Mouse (Mus musculus): ENCODE results near the gene Luc7l3. TPM values are rescaled to one million over a fixed set of nuclear protein-coding genes. Genes with fewer than 3 reads are reported as not detected.

Gene Luc7l3
- 100 to 1,000 TPM; 264 to 986 (median 514) TPM for total RNA-seq (2018; cell fraction: chromatin; rRNA removed)
- 10 to 100 TPM; 25.9 to 72.8 (median 42.3) TPM for total RNA-seq (2018; cell fraction: cytosol; rRNA removed)
- total RNA-seq (2018; cell fraction: nucleus; rRNA removed) = 100 to 1,000 TPM; 133 to 444 (median 250) TPM
- 57.8 to 99.2 TPM (median 95.9 TPM) in 3 replicates for polyA plus RNA-seq (2018)

GRCm38 (mm10) chr11:94321931-94322400, at the start of gene Luc7l3:
TSS of gene Luc7l3 (minus strand) at chr11:94321988.
- Histone ChIP-seq H3K79me2 (ENCODE audit: inconsistent target) (peaks cover 44% of the 10 kb centered on the region), H3K4me3 (ENCODE audit: inconsistent target) (peak within 1 kb of the TSS; percentile 90), H3K27ac (peak within 1 kb of the TSS; percentile 78), H3K36me3 (ENCODE audit: inconsistent target) (no peaks in the 10 kb centered on the region)
- under 1% methylated on average over 35 of the region's 36 CpGs for WGBS (ENCODE audit: missing documents)

GRCm38 (mm10) chr11:94370809-94371208, 49.0 kb upstream of the Luc7l3 start:
- Histone ChIP-seq H3K36me3 (ENCODE audit: inconsistent target) (peaks cover 57% of the 10 kb centered on the region), H3K4me3 (ENCODE audit: inconsistent target) (no peak overlapping the region), H3K79me2 (ENCODE audit: inconsistent target) (no peaks in the 10 kb centered on the region), H3K27ac (peak overlapping the region; percentile 75)
- WGBS (ENCODE audit: missing documents) = 0% methylated on average over 5 of the region's 5 CpGs

GRCm38 (mm10) chr11:94369981-94370380, 48.2 kb upstream of the Luc7l3 start:
- no peaks in the 10 kb centered on the region for H3K79me2 ChIP-seq (ENCODE audit: inconsistent target)
- 65% methylated on average over 6 of the region's 6 CpGs for WGBS (ENCODE audit: missing documents)
- H3K4me3 ChIP-seq (ENCODE audit: inconsistent target) = no peak overlapping the region
- peak overlapping the region; percentile 75 for H3K27ac ChIP-seq
- H3K36me3 ChIP-seq (ENCODE audit: inconsistent target) = peaks cover 54% of the 10 kb centered on the region

- H3K4me3 ChIP-seq (ENCODE audit: inconsistent target) = no peak overlapping the region
- no peaks in the 10 kb centered on the region for H3K79me2 ChIP-seq (ENCODE audit: inconsistent target)
- H3K27ac ChIP-seq = no peak overlapping the region
- WGBS (ENCODE audit: missing documents) = 87% methylated on average over 3 of the region's 3 CpGs
- H3K36me3 ChIP-seq (ENCODE audit: inconsistent target) = peaks cover 61% of the 10 kb centered on the region
These were observed 43.6 kb upstream of the Luc7l3 start for GRCm38 (mm10) chr11:94365340-94365739.

DNA sequence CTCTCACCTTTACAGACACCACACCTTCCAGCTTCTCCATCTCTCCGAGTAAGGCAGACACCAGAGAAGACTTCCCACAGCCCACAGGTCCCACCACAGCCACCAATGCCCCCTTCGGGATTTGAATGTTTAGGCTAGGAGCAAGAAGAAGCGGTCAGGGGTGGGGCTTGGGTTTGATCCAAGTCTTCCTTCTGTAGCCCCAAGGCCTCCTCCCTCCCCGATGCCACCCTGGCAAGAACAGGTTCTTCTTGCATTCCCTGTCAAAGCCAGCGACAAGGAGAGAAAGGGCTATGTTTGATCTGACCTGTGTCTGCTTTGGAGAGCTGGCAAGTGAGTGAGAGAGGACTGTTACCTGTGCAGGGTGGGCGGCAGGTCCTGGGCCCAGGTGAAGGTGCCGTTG, 41.9 kb upstream of the Luc7l3 start:
- H3K27ac ChIP-seq = no peak overlapping the region
- no peaks in the 10 kb centered on the region for H3K79me2 ChIP-seq (ENCODE audit: inconsistent target)
- H3K36me3 ChIP-seq (ENCODE audit: inconsistent target) = peaks cover 77% of the 10 kb centered on the region
- H3K4me3 ChIP-seq (ENCODE audit: inconsistent target) = no peak overlapping the region
- WGBS (ENCODE audit: missing documents) = 96% methylated on average over 7 of the region's 7 CpGs

- Histone ChIP-seq H3K79me2 (ENCODE audit: inconsistent target) (no peaks in the 10 kb centered on the region), H3K27ac (no peak overlapping the region), H3K4me3 (ENCODE audit: inconsistent target) (no peak overlapping the region), H3K36me3 (ENCODE audit: inconsistent target) (peaks cover 73% of the 10 kb centered on the region)
- 89% methylated on average over 5 of the region's 5 CpGs for WGBS (ENCODE audit: missing documents)
These were observed 40.3 kb upstream of the Luc7l3 start for GRCm38 (mm10) chr11:94362101-94362500.

DNA sequence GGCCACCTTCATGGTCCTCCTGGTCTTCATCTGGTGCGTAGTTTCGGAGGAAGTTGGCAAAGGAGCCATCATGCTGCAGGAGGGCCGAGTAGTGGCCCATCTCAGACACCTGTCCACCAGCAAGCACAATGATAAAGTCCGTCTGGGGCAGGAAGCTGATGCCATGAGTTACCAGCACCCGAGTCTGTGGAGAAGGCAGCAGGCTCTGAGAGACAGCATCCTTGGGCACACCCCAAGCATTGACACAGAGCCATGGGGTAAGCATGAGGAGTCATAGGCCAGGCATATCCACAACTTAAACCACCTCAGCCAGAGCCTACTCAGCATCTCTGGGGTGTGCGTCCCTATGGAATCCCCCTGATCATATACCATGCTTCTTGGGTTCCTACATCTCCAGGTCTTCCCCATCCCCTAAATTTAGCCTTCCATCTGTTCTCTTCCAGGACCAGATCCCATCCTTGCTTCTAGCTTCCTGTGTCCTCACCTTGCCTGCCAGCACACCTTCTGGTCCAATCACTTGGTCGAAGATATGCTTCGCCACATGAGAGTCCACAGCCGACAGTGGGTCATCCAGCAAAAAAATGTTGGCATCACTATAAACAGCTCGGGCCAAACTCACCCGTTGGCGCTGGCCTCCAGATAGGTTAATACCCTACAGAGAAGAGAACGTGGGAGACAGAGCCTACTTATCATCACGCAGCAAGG, 39.5 kb upstream of the Luc7l3 start:
- Histone ChIP-seq H3K79me2 (ENCODE audit: inconsistent target) (no peaks in the 10 kb centered on the region), H3K27ac (no peak overlapping the region), H3K4me3 (ENCODE audit: inconsistent target) (no peak overlapping the region), H3K36me3 (ENCODE audit: inconsistent target) (peaks cover 78% of the 10 kb centered on the region)
- WGBS (ENCODE audit: missing documents) = 96% methylated on average over 14 of the region's 14 CpGs

DNA sequence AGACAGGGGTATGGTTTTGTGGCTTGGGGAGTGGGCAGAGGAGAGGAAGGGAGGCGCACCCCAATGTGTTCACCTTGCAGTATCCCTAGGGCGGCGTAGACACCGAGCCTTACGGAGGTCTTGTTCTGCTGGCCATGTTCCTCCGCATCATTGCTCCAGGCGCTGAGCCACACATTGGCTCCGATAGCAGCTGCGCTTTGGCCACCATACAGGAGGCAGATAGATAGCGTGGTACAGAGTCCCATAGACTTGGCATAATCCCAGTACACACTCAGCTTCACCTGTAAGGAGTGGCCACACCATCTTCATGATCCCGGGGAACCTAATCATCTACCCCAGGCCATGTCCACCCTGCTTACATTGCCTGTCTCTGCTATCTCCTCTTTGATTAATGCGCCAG, 37.4 kb upstream of the Luc7l3 start:
- no peaks in the 10 kb centered on the region for H3K79me2 ChIP-seq (ENCODE audit: inconsistent target)
- peaks cover 77% of the 10 kb centered on the region for H3K36me3 ChIP-seq (ENCODE audit: inconsistent target)
- no peak overlapping the region for H3K4me3 ChIP-seq (ENCODE audit: inconsistent target)
- H3K27ac ChIP-seq = no peak overlapping the region
- 94% methylated on average over 10 of the region's 12 CpGs for WGBS (ENCODE audit: missing documents)

- 83% methylated on average over 9 of the region's 9 CpGs for WGBS (ENCODE audit: missing documents)
- Histone ChIP-seq H3K36me3 (ENCODE audit: inconsistent target) (peaks cover 51% of the 10 kb centered on the region), H3K4me3 (ENCODE audit: inconsistent target) (no peak overlapping the region), H3K27ac (no peak overlapping the region), H3K79me2 (ENCODE audit: inconsistent target) (no peaks in the 10 kb centered on the region)
These were observed 33.9 kb upstream of the Luc7l3 start for GRCm38 (mm10) chr11:94355521-94356217.

DNA sequence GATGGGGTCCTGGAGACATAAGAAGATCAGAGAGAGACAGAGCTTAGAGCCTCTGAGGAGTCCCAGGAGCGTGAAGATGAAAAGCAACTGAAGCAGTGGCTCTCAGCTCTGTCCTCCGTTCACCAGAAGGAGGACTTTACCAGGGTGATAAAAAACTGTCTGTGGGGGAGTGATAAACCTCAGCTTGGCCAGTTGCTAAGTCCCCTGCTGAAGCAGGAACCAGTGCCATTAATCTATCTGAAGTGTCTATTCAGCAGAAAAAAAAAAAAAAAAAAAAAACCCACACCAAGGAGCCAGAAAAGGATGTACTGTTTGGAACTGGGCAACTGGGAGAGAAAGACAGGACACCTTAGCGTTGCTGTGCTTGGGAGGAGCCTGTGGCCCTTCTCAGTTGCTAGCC, 29.3 kb upstream of the Luc7l3 start:
- 64% methylated on average over 3 of the region's 3 CpGs for WGBS (ENCODE audit: missing documents)
- Histone ChIP-seq H3K4me3 (ENCODE audit: inconsistent target) (no peak overlapping the region), H3K79me2 (ENCODE audit: inconsistent target) (no peaks in the 10 kb centered on the region), H3K36me3 (ENCODE audit: inconsistent target) (peaks cover 34% of the 10 kb centered on the region; the same call in 1 of the 2 replicates), H3K27ac (no peak overlapping the region)

- H3K27ac ChIP-seq = no peak overlapping the region
- no peak overlapping the region for H3K4me3 ChIP-seq (ENCODE audit: inconsistent target)
- 100% methylated on average over 1 of the region's 1 CpGs for WGBS (ENCODE audit: missing documents)
These were observed 28.5 kb upstream of the Luc7l3 start for GRCm38 (mm10) chr11:94350337-94350736.

DNA sequence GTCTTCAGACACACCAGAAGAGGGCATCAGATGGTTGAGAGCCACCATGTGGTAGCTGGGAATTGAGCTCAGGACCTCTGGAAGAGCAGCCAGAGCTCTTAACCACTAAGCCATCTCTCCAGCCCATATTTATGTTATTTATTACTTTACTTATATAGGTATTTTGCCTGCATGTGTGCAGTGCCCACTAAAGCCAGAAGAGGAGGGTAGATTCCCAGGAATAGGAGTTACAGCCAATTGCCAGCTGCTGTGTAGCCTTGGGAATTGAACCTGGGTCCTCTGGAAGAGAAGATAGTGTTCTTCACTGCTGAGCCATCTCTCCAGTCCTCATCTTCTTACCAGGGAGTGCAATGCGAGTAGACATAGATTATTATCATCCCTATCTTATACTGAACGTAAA, 28.1 kb upstream of the Luc7l3 start:
- H3K27ac ChIP-seq = no peak overlapping the region

More at GRCm38 (mm10) chr11:94350337-94350736, 28.5 kb upstream of the Luc7l3 start:
- Histone ChIP-seq H3K79me2 (ENCODE audit: inconsistent target) (no peaks in the 10 kb centered on the region), H3K36me3 (ENCODE audit: inconsistent target) (peaks cover 36% of the 10 kb centered on the region; the same call in 1 of the 2 replicates)

DNA sequence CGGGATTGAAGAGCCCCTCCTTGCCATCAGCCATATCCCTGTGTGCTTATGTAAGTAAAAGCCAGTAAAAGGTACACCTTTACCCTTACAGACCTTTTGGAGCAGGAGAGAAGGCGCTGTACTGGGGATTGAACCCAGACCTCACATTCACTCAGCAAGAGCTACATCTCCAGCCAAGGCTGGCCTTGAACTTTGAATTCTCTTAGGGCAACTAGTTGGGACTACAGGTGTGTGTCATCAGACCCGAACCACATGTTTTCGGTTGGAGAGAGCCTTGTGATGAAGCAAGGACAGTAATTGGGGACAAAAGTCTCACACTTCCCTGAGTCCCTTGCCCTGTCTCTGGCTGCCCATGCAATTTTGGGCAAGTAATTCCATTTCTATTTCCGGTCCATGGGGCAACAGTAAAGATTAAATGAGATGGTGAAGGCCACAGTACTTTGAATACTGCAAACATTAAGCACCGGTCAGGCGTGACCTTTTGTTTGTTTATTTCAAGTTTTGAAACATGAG, 25.3 kb upstream of the Luc7l3 start:
- WGBS (ENCODE audit: missing documents) = 92% methylated on average over 7 of the region's 7 CpGs

More for the DNA sequence above, 28.1 kb upstream of the Luc7l3 start:
- no peak overlapping the region for H3K4me3 ChIP-seq (ENCODE audit: inconsistent target)
- 94% methylated on average over 2 of the region's 2 CpGs for WGBS (ENCODE audit: missing documents)
- no peaks in the 10 kb centered on the region for H3K79me2 ChIP-seq (ENCODE audit: inconsistent target)
- H3K36me3 ChIP-seq (ENCODE audit: inconsistent target) = peaks cover 34% of the 10 kb centered on the region; the same call in 1 of the 2 replicates

DNA sequence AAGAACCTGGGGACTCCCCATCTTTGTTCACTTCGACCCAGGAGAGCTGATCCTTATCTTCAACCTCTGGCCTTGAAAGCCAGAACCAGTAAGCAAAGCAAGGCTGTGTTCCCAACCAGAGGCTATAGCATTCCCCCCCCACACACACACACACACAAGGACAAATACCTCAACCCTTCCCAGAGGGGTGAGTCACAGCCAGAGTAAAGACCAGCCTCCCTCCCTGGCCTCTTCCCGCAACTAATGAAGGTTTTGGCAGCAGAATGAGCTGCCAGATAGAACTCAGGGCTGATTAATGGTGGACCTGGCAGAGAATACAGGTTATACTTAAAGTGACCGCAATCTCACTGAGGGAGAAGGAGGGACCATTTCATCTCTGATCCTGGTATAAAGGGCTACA, 24.8 kb upstream of the Luc7l3 start:
- Histone ChIP-seq H3K4me3 (ENCODE audit: inconsistent target) (no peak overlapping the region), H3K36me3 (ENCODE audit: inconsistent target) (peaks cover 50% of the 10 kb centered on the region), H3K79me2 (ENCODE audit: inconsistent target) (no peaks in the 10 kb centered on the region), H3K27ac (no peak overlapping the region)
- 72% methylated on average over 3 of the region's 3 CpGs for WGBS (ENCODE audit: missing documents)

More for the DNA sequence above, 25.3 kb upstream of the Luc7l3 start:
- H3K79me2 ChIP-seq (ENCODE audit: inconsistent target) = no peaks in the 10 kb centered on the region
- no peak overlapping the region for H3K27ac ChIP-seq
- H3K4me3 ChIP-seq (ENCODE audit: inconsistent target) = no peak overlapping the region
- peaks cover 46% of the 10 kb centered on the region for H3K36me3 ChIP-seq (ENCODE audit: inconsistent target)

GRCm38 (mm10) chr11:94345926-94346325, 24.1 kb upstream of the Luc7l3 start:
- no peaks in the 10 kb centered on the region for H3K79me2 ChIP-seq (ENCODE audit: inconsistent target)
- H3K4me3 ChIP-seq (ENCODE audit: inconsistent target) = no peak overlapping the region
- H3K27ac ChIP-seq = no peak overlapping the region
- peaks cover 55% of the 10 kb centered on the region for H3K36me3 ChIP-seq (ENCODE audit: inconsistent target)
- WGBS (ENCODE audit: missing documents) = 98% methylated on average over 10 of the region's 10 CpGs

Data from macrophage (primary cell).